Mouse (Mus musculus) adrenal gland, adult 2 months (tissue): Measurements from ENCODE around the gene Defb19. TPM values are rescaled to one million over a fixed set of nuclear protein-coding genes. Genes with fewer than 3 reads are reported as not detected.

Experiments
- DNase-seq: peaks from one replicate; pipeline ENCODE4 v3.0.0; 2021
- long read RNA-seq: library from polyadenylated mRNA; stranded (forward); transcript quantifications from one replicate; pipeline ENCODE4 v2.0.0, GENCODE M21; 2021
- polyA plus RNA-seq: library from polyadenylated mRNA; depleted of rRNA; stranded (reverse); fragments of >200 nt; gene quantifications from 2 replicates; pipeline ENCODE4 v1.2.3, GENCODE M21; 2012; rRNA removed
- total RNA-seq, 2 experiments: library from RNA; stranded (reverse); gene quantifications; 2 replicates each; pipeline ENCODE4 v1.2.3; 2021

Defb19 gene
- total RNA-seq (under 1 TPM in 1 of 2 experiments, not detected in 1; 0.90 TPM), polyA plus RNA-seq (not detected in 2 replicates)
- long read RNA-seq, result 0 reads

- peak; percentile 40 for DNase-seq
These were observed at the start of gene Defb19 for GRCm38 (mm10) chr2:152580107-152580506. TSS of gene Defb19 (minus strand) at chr2:152580312.

GRCm38 (mm10) chr2:152629904-152630303, 49.8 kb upstream of the Defb19 start:
- DNase-seq, result no peak

GRCm38 (mm10) chr2:152629239-152629638, 49.1 kb upstream of the Defb19 start:
- no peak for DNase-seq

- DNase-seq, result no peak
These were observed 48.0 kb upstream of the Defb19 start for GRCm38 (mm10) chr2:152628066-152628465.

- DNase-seq, result peak; percentile 52
These were observed 46.9 kb upstream of the Defb19 start, which contains the start of gene Rem1 for GRCm38 (mm10) chr2:152626774-152627591. TSS of gene Rem1 (plus strand) at chr2:152626951.

GRCm38 (mm10) chr2:152625256-152625655, 45.1 kb upstream of the Defb19 start:
- no peak for DNase-seq

- DNase-seq, result peak; percentile 73
These were observed 44.5 kb upstream of the Defb19 start for GRCm38 (mm10) chr2:152624566-152624965.

- no peak for DNase-seq
These were observed 42.8 kb upstream of the Defb19 start, which contains the start of gene Defb25 for GRCm38 (mm10) chr2:152622953-152623352. TSS of gene Defb25 (minus strand) at chr2:152623053.

GRCm38 (mm10) chr2:152622151-152622550, 42.0 kb upstream of the Defb19 start:
- DNase-seq, result no peak

GRCm38 (mm10) chr2:152620367-152621134, 40.4 kb upstream of the Defb19 start:
- no peak for DNase-seq

- DNase-seq, result no peak
These were observed 37.3 kb upstream of the Defb19 start for GRCm38 (mm10) chr2:152617374-152617773.

- no peak for DNase-seq
These were observed 36.4 kb upstream of the Defb19 start for GRCm38 (mm10) chr2:152616470-152616869.

- peak; percentile 66 for DNase-seq
These were observed 35.5 kb upstream of the Defb19 start for GRCm38 (mm10) chr2:152615563-152615962.

- no peak for DNase-seq
These were observed 32.1 kb upstream of the Defb19 start for GRCm38 (mm10) chr2:152612193-152612592.

GRCm38 (mm10) chr2:152608719-152609118, 28.6 kb upstream of the Defb19 start:
- DNase-seq, result no peak

- no peak for DNase-seq
These were observed 27.6 kb upstream of the Defb19 start for GRCm38 (mm10) chr2:152607746-152608145.

- DNase-seq, result peak; percentile 79
These were observed 23.9 kb upstream of the Defb19 start, which contains the start of gene Defb36 for GRCm38 (mm10) chr2:152604057-152604456. TSS of gene Defb36 (plus strand) at chr2:152604327.

- DNase-seq, result peak; percentile 38
These were observed 21.3 kb upstream of the Defb19 start for GRCm38 (mm10) chr2:152601275-152601960.

- DNase-seq, result peak; percentile 38
These were observed 20.0 kb upstream of the Defb19 start for GRCm38 (mm10) chr2:152600076-152600475.

GRCm38 (mm10) chr2:152599299-152599698, 19.2 kb upstream of the Defb19 start, which contains the start of gene Defb45:
TSS of gene Defb45 (minus strand) at chr2:152599399.
- no peak for DNase-seq

GRCm38 (mm10) chr2:152589021-152589420, 8.9 kb upstream of the Defb19 start:
- DNase-seq, result no peak

GRCm38 (mm10) chr2:152588450-152588849, 8.3 kb upstream of the Defb19 start:
- no peak for DNase-seq
